Mouse (Mus musculus) stomach, embryonic 16.5 days (tissue): Measurements from ENCODE around the gene Kcnc4. TPM values are rescaled to one million over a fixed set of nuclear protein-coding genes. Genes with fewer than 3 reads are reported as not detected.
A peak's percentile ranks its signal among the peaks of the same experiment; 100 is the strongest.

Source experiments
- ATAC-seq: fragments of 200-750 bp; cut with Nextera tagmentation; 2 replicates; pipeline ENCODE4 v1.8.0; 2017; ENCODE audit warnings: moderate number of reproducible peaks, moderate TSS enrichment; ENCODE audit not compliant: insufficient read depth, low FRiP score
- H3K27ac ChIP-seq: fragments of 300-500 bp; sonication (generic); 2 replicates; pipeline ENCODE4 v1.5.1; 2014; ENCODE audit warnings: low read length
- H3K27me3 ChIP-seq: fragments of 300-500 bp; sonication (generic); 2 replicates; pipeline ENCODE4 v1.6.1; 2014; ENCODE audit warnings: low read length, control low read depth, mixed read lengths; ENCODE audit not compliant: control insufficient read depth, insufficient read depth
- H3K36me3 ChIP-seq: fragments of 300-500 bp; sonication (generic); 2 replicates; pipeline ENCODE4 v1.6.1; 2014; ENCODE audit warnings: low read length; ENCODE audit not compliant: control insufficient read depth, insufficient read depth
- H3K4me1 ChIP-seq: fragments of 300-500 bp; sonication (generic); 2 replicates; pipeline ENCODE4 v1.6.1; 2014; ENCODE audit warnings: low read length, control low read depth, mixed read lengths; ENCODE audit not compliant: control insufficient read depth, insufficient read depth
- H3K4me2 ChIP-seq: fragments of 300-500 bp; sonication (generic); 2 replicates; pipeline ENCODE4 v1.6.1; 2014; ENCODE audit warnings: low read depth, low read length, mixed read lengths
- H3K4me3 ChIP-seq: fragments of 300-500 bp; sonication (generic); replicated peaks from 2 replicates; pipeline ENCODE4 v1.5.1; 2014; ENCODE audit warnings: mild to moderate bottlenecking, low read length
- H3K9ac ChIP-seq: fragments of 300-500 bp; sonication (generic); 2 replicates; pipeline ENCODE4 v1.6.1; 2014; ENCODE audit warnings: low read length
- H3K9me3 ChIP-seq: fragments of 300-500 bp; sonication (generic); replicated peaks from 2 replicates; pipeline ENCODE4 v1.6.1; 2016; ENCODE audit warnings: low read length, control low read depth; ENCODE audit not compliant: control insufficient read depth
- WGBS: fragments of 180-500 bp; shearing (Covaris S2); extraction: QIAGEN DNeasy Blood & Tissue Kit; methylation state at CpG from one replicate; pipeline ENCODE4 v1.1.7; 2014; 5-methylcytosine and 5-hydroxymethylcytosine counted together
- polyA plus RNA-seq: library from polyadenylated mRNA; unstranded; fragments of >200 nt; fragmentation: Nextera tagmentation; extraction: Ambion mirVana; gene quantifications from 2 replicates; pipeline ENCODE4 v1.2.1, GENCODE M21; 2015

Gene Kcnc4
- polyA plus RNA-seq, 1 experiment from 2014 or later: 0.14 TPM

GRCm38 (mm10) chr3:107466577-107466976 lies 7.2 kb upstream of the Kcnc4 start:
- H3K4me2 ChIP-seq: no peak overlapping the region
- no peaks in the 10 kb centered on the region for H3K9me3 ChIP-seq
- peaks cover 11% of the 10 kb centered on the region for H3K27me3 ChIP-seq
- H3K9ac ChIP-seq: no peak overlapping the region
- no peak; the same call in 1 of the 2 replicates for ATAC-seq
- H3K4me1 ChIP-seq: no peaks in the 10 kb centered on the region
- 4% methylated on average over 6 of the region's 6 CpGs for WGBS
- H3K36me3 ChIP-seq: no peaks in the 10 kb centered on the region
- H3K27ac ChIP-seq: no peak overlapping the region
- no peak overlapping the region for H3K4me3 ChIP-seq

DNA sequence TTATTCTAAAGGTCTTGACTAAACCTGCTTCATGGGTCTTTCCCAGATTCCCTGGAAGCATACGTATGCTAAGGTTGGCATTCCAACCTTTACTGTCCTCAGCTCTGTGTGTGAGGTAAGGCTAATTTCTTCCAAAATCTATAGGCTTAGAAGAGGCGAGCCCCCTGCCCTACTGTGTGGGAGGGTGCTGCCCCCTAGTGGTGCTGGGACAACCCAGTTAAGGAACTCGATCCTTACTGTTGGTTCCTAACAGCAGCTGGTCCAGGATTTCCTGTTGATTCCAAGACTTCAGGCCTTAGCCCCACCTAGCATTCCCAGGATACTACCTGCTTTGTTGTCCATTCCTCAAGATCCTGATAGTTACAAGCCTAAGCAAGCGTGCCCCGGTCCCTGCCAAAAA lies 2.8 kb upstream of the Kcnc4 start:
- Histone ChIP-seq H3K4me2 (no peak overlapping the region), H3K4me1 (peaks cover 21% of the 10 kb centered on the region), H3K36me3 (no peaks in the 10 kb centered on the region), H3K9ac (no peak overlapping the region), H3K4me3 (no peak overlapping the region), H3K27me3 (peaks cover 55% of the 10 kb centered on the region), H3K9me3 (no peaks in the 10 kb centered on the region), H3K27ac (no peak overlapping the region)
- WGBS: 15% methylated on average over 5 of the region's 5 CpGs
- no peak for ATAC-seq

DNA sequence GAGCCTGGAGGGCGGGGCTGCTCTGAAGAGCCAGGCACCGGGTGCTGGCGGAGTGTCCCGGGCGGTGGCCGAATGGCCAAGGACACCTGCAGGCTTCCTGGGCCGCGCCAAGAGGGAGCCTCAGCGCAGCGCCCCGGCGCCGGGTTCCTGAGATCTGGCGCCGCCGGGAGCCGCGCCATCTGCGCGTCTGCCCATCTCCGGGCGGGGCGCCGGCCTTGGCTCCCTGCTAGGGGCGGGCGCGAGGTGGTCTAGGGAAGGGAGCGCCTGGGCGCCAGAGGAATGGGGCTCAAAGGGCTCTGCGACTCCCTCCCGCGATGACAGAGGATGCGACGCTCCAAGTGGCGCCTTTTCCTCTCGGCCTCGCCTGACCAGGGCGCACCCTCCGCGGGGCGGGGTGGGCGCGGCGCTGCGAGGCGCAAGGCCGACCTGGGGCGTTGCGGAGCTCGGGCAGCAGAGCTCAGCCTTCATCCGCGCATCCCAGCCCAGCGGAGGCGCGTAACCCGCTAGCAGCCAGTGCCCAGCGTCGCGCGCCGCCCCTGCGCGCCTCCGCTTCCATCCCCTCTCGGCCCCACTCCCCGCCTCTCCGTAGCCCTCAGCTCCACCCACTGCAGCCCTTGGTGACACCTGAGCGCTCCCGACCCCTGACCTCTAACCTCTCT lies 550 bp upstream of the Kcnc4 start:
- H3K4me3 ChIP-seq: peak overlapping the region; percentile 52
- H3K36me3 ChIP-seq: no peaks in the 10 kb centered on the region
- peak; percentile 26; the same call in 1 of the 2 replicates for ATAC-seq
- peaks cover 21% of the 10 kb centered on the region for H3K4me1 ChIP-seq
- H3K9ac ChIP-seq: peak overlapping the region; percentile 23; the same call in 1 of the 2 replicates
- H3K4me2 ChIP-seq: peak overlapping the region; percentile 83
- no peak overlapping the region for H3K27ac ChIP-seq
- H3K27me3 ChIP-seq: peaks cover 73% of the 10 kb centered on the region
- WGBS: under 1% methylated on average over 68 of the region's 69 CpGs
- no peaks in the 10 kb centered on the region for H3K9me3 ChIP-seq

DNA sequence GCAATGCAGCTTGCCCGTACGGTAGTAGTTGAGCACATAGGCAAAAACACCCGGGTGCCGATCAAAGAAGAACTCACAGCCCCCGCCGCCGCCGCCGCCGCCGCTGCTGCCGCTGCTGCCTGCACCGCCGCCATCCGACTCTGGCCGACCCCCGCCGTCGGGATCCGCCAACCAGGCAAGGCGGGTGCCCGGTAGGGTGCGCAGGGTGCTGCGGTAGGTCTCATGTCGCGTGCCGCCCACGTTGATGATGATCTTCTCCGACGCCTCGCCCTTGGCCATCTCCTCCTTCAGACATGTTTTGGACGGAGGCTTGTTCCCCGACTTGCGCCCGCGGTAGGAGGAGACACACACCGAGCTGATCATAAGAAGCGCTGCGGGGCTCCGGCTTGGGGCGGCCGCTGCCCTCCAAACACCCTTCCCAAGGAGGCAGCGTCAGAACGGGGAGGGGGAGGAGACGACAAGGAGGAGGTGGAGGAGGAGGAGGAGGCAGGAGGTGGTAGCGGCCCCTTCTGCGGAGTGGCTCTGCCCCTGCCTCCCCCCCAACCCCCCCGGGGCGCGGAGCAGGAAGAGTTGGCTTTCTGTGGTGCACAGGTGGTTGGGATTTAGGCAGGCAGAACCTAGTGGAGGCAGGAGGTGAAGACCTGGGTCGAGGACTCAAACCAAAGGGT lies 690 bp downstream of the Kcnc4 start:
- Histone ChIP-seq H3K4me2 (peak overlapping the region; percentile 83), H3K4me1 (peaks cover 21% of the 10 kb centered on the region), H3K36me3 (no peaks in the 10 kb centered on the region), H3K27ac (no peak overlapping the region), H3K9me3 (no peaks in the 10 kb centered on the region), H3K4me3 (peak overlapping the region; percentile 52), H3K27me3 (peaks cover 78% of the 10 kb centered on the region), H3K9ac (peak overlapping the region; percentile 36; the same call in 1 of the 2 replicates)
- WGBS: under 1% methylated on average over 51 of the region's 51 CpGs
- ATAC-seq: no peak

DNA sequence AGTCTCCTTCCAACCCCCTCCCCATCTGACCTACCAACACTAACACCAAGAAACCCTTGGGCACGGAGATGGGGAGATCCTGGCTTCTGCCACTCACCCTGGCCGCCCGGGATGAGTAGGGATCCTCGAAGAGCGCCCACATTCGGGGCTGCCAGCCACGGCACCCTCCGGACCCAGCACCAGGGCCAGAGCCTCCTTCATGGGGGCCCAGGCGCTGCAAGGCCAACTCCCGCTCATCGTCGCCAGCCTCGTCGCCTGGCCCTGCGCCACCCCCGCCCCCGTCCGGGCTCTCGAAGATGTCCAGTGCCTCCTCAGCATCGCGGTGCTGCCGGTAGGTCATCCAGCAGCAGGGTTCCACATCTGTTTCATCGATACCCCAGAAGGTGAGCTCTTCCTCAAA lies 1.2 kb downstream of the Kcnc4 start:
- WGBS: 4% methylated on average over 23 of the region's 23 CpGs
- ATAC-seq: no peak

DNA sequence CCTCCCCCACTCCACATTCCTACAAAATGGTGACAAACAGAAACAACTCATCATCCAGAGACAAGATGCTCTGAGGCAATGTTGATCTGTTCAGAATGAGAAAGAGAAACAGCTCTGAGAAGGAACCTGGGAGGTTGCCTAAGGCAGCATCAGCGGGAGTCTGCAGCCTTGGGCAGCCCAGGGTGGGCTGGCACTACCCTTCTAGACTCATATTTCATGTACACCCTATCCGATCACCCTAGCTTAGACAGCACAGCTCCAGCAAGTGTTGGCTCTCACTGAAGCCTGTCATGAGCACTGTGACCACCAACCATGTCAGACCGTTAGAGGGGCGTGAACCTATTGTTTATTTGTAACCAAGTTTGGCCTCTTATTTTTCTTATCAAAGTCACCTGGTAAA lies 5.1 kb downstream of the Kcnc4 start:
- Histone ChIP-seq H3K27ac (no peak overlapping the region), H3K4me3 (no peak overlapping the region), H3K9ac (no peak overlapping the region), H3K4me1 (peaks cover 10% of the 10 kb centered on the region), H3K9me3 (no peaks in the 10 kb centered on the region), H3K36me3 (no peaks in the 10 kb centered on the region), H3K4me2 (no peak overlapping the region), H3K27me3 (peaks cover 51% of the 10 kb centered on the region)
- no peak for ATAC-seq
- 66% methylated on average over 4 of the region's 4 CpGs for WGBS

More for the DNA sequence above, 1.2 kb downstream of the Kcnc4 start:
- Histone ChIP-seq H3K27me3 (peaks cover 78% of the 10 kb centered on the region), H3K27ac (no peak overlapping the region), H3K4me1 (peaks cover 21% of the 10 kb centered on the region), H3K9me3 (no peaks in the 10 kb centered on the region), H3K9ac (peak overlapping the region; percentile 36; the same call in 1 of the 2 replicates), H3K4me3 (peak overlapping the region; percentile 52), H3K4me2 (peak overlapping the region; percentile 83), H3K36me3 (no peaks in the 10 kb centered on the region)

- H3K27ac ChIP-seq: no peak overlapping the region
- no peaks in the 10 kb centered on the region for H3K9me3 ChIP-seq
- H3K4me2 ChIP-seq: no peak overlapping the region
- no peaks in the 10 kb centered on the region for H3K27me3 ChIP-seq
- no peaks in the 10 kb centered on the region for H3K4me1 ChIP-seq
- no peaks in the 10 kb centered on the region for H3K36me3 ChIP-seq
- WGBS: 56% methylated on average over 3 of the region's 3 CpGs
- no peak overlapping the region for H3K4me3 ChIP-seq
- peak; percentile 62; the same call in 1 of the 2 replicates for ATAC-seq
- H3K9ac ChIP-seq: no peak overlapping the region
Measured at GRCm38 (mm10) chr3:107446822-107447221, 12.5 kb downstream of the Kcnc4 start.

GRCm38 (mm10) chr3:107443866-107444265 lies 15.5 kb downstream of the Kcnc4 start:
- Histone ChIP-seq H3K4me1 (no peaks in the 10 kb centered on the region), H3K36me3 (no peaks in the 10 kb centered on the region), H3K4me2 (no peak overlapping the region), H3K27ac (no peak overlapping the region), H3K4me3 (no peak overlapping the region), H3K9me3 (no peaks in the 10 kb centered on the region), H3K9ac (no peak overlapping the region), H3K27me3 (no peaks in the 10 kb centered on the region)
- no peak for ATAC-seq
- 76% methylated on average over 5 of the region's 5 CpGs for WGBS

DNA sequence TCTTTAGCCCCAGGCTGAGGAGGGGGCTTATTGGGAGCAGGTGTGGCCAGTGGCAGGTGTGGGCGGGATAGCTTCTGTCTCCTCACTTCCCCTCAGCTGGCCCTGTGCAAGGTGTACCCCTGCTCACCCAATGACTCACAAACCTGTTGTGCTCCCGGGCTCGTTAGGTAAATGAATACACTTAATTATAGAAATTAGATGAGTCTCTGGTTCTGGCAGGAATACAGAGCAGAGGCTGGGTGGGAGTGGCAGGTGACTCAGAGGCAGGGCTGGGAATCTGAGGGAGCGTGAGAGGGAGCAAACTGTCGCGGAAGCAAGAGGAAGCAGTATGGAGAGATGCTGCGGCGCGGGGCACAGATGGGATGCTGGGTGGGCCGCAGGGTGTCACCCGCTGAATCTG lies 17.2 kb downstream of the Kcnc4 start:
- Histone ChIP-seq H3K36me3 (no peaks in the 10 kb centered on the region), H3K9me3 (no peaks in the 10 kb centered on the region), H3K4me1 (no peaks in the 10 kb centered on the region), H3K4me3 (no peak overlapping the region), H3K27me3 (no peaks in the 10 kb centered on the region), H3K4me2 (no peak overlapping the region), H3K9ac (no peak overlapping the region), H3K27ac (no peak overlapping the region)
- WGBS: 78% methylated on average over 11 of the region's 11 CpGs
- peak; percentile 24; the same call in 1 of the 2 replicates for ATAC-seq
